Mouse (Mus musculus): ENCODE measurements at regions not wholly inside any gene's neighbourhood (a gene's known extent, or its start where the extent isn't known, plus 50 kb on each side); places are given as distances from the start of the nearest gene placed in this dataset.
A peak's percentile ranks its signal among the peaks of the same experiment; 100 is the strongest.

DNA sequence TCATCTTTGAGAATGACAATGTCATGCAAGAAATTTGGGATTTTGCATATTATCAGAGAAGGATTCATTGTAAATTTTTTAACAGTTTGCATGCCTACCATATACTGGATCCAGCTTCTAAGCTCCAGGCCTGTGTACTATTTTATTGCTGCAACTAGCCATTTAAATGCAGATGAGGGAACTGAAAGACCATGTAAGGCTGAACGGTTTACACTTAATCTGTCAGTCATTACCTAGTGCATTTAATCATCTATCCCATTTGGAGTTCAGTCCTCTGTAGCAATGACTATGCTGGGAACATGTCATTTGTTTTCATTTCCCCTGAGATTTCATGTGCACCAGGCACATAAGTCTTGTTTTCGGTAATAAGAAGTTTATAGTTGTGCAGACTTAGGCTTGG is 631.8 kb upstream of the Gm21961 start:
- DNase-seq (ENCODE audit: low spot score in 2 of 2) = no peak

DNA sequence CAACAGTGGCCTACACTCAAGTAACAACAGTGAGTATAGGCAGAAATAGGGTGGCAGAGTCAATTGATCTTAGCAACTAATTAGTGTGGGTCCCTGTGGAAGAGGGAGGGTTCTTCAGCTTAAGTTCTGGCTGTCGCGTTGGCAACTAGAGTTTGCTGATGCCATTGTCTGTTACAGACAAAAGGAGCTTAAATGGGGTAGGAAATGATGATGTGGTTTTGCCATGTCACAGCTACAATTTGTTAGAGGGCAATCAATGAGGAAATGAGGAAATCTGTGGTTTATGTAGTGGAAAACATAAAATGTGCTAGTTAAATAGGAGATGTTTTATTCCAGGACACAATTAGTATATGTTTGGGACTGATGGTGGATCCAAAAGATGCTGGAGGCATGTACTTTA is 624.8 kb upstream of the Gm21961 start:
- DNase-seq (ENCODE audit: low spot score in 2 of 2) = no peak

DNA sequence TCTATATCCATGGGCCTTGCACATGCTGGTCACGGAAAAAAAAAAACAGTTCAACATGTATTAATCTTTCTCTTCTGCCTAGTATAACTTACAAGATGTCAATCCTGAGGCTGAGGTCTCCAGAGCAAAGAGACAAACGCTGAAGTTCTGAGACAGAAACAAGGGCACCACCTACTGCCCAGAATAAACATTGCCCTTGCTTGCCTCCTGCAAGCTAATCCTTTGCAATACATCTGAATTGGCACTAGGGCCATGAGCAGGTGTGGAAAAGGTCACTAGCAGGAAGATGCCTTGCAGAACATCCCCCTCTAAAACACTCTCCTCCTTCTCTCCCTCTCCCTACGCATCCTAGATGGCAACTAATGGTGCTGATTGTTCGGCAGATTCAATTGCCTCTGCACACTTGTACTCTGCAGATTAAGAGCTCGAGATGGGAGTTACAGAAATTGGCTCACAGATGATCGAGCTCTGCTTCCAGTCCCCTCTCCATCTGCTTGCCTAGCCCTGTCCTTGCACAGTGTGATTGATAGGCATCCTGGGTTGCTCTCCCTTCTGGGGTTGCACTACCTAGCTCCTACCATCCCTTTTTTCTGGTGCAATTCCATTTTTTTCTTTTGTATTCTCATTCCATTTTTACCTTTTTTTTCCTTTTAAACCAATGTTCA is 622.9 kb upstream of the Gm21961 start:
- DNase-seq (ENCODE audit: low spot score in 2 of 2) = peak; percentile 75 to 80

DNA sequence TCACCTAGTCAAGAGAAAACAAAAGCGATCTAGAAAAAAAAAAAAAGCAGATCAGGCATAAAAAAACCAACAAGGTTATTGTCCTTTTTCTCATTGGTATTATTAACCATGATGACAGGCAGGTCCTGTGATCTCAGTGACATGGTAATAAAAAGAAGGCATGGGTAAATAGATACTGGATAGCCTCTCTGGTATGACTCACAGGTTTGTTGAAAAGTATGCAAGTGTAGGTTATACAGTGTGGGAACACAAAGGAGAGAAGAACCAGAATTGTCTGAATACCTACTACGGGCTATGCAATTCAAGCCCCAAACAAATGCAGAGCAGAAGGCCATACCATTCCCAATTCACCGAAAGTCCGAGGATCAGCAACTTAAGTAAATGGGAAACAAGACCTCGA is 617.7 kb upstream of the Gm21961 start:
- DNase-seq (ENCODE audit: low spot score in 2 of 2) = no peak

DNA sequence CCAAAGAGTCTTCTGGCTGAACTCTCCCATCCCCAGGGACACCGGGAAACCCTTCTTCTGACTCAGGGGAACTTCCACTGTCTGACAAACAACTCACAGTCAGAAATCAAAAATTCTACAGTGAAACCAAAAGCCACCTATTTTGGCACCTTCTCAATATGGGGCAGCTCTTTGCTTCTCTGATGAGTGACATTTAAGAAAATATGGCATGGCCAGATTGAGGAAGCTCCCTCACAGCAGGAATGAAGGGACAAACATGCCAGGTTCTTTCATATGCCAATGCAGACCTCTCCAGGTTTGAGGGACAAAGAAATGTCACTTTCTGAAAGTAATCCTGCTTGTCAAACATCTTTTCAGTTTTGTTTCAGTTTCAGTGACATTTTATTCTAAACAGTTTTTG is 615.8 kb upstream of the Gm21961 start:
- DNase-seq (ENCODE audit: low spot score in 2 of 2) = no peak

DNA sequence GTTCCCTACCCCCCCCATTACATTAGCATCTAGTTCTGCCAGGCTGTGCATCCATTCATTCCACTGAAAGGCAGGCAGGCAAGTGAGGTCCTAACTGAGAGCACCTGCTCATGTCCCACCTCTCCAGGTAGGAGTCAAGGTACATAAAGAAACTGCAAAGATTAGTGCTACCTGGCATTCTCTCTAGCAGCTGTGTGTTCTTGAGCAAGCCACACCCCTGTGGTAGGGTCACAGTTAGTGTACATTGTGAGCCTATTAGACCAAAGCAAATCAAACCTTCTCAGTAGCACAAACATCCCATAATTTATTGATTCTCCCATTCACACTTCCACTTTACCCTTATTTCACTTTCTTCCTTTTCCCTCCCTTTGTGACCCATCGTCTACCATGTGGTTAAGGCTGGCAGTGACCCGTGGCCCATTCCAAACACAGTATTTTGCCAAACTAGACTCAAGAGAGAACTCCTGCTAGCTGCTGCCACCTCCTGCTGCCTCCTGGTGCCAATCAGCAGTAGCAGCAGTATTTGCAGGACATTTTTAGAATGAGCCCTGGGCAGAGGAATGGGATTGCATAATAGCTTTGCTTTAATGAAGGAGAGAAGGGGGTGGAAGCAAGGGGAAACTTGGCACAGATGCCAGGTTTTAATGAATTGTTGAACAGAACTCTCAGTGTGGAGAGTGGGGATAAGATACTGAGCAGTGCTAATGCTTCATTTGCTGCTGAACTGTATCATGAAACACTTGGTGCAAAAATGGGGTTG is 578.2 kb upstream of the Gm21961 start:
- peak; percentile 55 to 62 for DNase-seq (ENCODE audit: low spot score in 2 of 2)

DNA sequence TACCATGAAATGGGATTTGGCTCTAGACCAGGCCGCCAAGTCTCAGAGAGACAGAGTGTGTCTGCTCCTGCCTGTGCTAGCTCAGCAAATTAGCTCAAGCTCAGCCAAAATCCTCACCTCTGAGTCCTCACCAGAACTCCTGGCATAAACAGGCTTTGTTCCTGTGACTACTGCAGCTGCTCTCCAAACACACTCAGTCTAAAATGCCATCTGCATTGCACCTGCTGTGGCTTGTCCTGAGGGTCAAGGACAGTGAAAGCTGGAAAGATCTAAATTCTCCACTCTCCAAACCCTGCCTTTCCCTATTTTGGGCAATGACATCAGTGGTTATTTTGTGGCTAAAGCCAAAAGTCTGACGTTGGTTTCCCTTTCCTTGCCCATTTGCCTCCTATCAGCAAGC is 570.9 kb upstream of the Gm21961 start:
- no peak for DNase-seq (ENCODE audit: low spot score in 2 of 2)

DNA sequence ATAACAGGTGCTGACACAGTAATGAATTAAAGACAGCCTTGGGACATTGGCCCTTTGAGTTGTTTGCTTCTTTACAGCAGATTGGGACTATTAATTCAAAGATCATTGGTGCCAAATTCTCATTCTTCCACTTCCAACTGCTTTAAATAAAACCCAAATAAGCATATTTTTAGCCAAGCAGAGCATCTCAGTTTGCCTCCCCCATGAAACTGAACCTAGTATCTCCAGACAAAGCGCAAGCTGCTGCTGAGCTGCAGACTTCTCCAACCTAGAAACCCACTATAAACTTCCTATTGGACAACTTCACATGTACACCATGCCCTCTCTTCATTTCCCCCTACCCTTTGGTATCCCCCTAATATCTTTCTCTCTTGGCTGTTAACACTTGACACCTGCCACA is 564.6 kb upstream of the Gm21961 start:
- DNase-seq (ENCODE audit: low spot score in 2 of 2) = no peak

DNA sequence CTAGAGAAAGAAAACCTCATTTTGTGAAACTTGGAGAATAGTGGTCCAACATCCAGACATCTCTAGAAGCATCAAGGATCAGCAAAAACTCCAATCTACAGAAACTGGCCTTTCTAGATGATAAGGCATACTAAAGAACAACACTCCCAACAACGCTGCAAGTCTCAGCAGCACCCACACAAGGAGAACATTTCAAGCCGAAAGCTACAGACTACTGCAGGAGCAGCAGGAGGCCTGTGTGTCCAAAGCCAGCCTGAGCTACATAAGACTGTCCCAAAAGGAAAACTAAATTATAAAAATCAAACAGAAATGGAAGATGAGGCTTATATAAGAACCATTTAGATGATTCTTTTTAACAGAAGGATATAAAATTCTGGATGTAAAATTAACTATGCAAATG is 553.2 kb upstream of the Gm21961 start:
- no peak for DNase-seq (ENCODE audit: low spot score in 2 of 2)

DNA sequence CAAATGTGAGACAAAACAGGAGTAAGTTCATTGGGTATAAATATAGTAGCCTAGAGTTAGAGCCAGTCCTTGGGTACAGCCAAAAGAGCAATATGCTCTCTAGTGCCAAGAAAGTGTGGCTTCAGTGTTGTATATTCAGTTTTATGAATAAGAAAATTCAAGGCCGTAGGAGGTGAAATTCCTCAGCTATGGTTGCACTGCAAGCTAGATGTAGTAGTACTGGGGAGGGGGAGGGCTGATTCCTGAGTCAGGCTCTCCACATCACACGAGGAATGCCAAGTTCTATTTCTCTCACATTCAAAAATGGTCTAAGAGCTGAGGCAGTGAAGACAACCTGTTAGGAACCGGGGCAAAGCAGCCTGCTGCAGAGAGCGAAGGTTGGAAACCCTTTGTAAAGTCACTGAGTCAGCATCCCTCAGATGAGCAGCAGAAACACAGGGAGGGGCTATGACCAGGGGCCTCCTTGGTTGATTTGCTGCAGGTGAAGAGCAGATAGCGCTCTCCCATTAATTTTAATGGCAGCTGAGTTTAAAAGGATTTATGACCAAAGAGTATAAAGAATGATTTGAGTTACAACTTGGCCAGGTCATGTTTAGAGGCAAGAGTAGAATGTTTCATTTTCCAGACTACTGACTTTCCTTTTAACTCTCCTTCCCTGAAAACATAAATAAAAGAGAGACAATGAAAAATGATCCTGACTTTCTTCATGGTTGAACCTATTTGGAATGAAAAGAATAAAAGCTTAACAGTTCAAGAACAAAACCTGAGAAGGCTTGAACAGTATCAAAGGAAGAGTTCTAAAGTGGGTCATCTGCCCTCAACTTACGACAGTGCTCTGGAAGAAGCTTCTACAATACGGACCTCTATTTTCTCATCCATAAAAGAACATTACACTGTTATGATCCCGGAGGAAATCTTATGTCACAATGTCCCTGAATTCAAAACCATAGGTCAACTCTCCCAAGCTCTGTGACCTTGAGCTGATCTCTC is 543.4 kb upstream of the Gm21961 start:
- no peak for DNase-seq (ENCODE audit: low spot score in 2 of 2)

DNA sequence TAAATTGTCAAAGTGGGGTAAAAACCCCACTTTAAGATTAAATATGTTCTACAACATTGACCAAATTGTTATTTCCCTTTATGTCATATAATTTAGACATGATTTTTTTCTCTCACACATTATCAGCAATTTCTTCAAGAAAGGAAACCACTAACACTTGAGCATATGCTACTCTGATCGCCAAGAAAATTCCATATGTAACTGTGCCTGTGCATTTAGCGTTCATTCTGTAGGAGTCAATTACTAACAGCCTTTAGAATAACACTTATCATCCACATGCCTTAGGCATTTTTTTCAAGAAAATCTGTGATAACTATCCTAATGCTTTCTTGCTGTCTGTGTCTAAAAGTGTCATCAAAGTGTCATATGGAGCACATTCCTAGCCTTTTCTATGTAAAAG is 534.3 kb upstream of the Gm21961 start:
- no peak for DNase-seq (ENCODE audit: low spot score in 2 of 2)

DNA sequence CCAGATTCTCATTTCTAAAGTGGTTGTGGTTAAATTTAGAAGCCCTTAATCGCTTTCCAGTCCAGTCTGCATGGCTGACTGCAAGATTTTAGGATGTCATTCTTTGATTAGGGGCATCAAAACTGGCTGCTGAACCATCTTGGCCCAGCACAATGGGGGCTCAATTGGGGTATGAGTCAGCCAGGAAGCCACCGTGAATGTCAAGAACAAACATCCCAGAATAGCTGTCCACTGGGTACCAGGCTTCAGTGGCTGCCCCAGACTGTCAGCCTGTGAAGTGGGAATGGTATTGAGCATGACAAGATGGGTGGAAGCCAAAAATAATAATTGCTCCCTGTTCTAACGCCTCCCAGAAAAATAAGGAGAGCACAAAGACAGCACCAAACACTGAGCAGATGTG is 520.9 kb upstream of the Gm21961 start:
- no peak for DNase-seq (ENCODE audit: low spot score in 2 of 2)

DNA sequence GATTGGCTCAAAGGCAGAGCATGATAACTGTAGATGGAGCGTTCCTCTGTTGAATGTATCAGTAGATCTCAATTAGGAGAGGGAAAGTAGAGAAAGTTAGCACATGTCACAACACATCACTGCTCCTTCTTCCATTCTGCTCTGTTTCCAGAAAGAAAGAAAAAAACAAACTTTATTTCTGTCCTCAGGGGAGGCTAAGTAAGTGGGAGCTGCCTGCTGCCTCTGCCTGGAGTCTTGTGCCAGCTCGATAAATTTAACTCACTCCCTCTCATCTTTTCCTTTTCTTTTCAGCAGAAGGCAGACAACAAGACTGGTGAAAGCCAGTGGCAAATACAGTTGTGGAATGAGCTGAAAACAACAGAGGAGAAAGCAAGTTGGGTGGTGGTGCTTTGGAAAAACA is 517.5 kb upstream of the Gm21961 start:
- no peak for DNase-seq (ENCODE audit: low spot score in 2 of 2)

DNA sequence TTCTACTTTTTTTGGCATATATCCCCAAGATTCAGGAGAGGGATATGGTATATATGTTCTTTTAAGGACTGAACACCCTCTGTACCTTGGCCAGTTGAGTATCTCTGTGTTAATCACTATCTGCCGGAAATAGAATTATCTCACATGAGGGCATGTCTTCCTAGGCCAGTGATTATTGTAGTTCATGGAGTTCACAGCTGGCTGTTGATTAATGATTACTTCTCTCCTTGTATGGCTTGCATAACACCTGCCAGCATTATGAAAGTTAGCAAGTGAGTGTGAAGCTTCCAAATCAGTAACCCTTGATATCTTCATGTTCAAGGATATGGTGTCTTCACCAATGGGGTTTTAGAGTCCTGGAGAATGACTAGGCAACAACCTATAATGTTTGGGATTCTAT is 488.0 kb upstream of the Gm21961 start:
- DNase-seq (ENCODE audit: low spot score in 2 of 2) = no peak

DNA sequence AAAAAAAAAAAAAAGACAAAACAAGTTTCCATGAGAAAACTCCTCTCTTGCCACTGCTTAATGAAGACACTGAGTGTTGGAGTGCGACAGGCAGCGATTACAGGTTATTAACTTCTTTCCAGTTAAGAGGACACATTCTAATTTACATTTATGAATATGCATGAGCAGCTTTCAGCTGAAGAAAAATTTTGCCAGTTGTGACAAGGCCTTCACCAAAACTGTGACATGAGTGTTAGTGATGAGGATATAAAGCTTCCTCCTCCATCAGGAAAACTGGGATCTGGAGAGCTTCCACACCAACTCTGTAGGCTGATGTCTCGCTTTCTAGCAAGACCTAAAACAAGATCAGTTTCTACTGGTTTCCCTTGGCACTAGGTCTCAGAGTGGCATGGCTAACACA is 464.2 kb upstream of the Gm21961 start:
- DNase-seq (ENCODE audit: low spot score in 2 of 2) = no peak

DNA sequence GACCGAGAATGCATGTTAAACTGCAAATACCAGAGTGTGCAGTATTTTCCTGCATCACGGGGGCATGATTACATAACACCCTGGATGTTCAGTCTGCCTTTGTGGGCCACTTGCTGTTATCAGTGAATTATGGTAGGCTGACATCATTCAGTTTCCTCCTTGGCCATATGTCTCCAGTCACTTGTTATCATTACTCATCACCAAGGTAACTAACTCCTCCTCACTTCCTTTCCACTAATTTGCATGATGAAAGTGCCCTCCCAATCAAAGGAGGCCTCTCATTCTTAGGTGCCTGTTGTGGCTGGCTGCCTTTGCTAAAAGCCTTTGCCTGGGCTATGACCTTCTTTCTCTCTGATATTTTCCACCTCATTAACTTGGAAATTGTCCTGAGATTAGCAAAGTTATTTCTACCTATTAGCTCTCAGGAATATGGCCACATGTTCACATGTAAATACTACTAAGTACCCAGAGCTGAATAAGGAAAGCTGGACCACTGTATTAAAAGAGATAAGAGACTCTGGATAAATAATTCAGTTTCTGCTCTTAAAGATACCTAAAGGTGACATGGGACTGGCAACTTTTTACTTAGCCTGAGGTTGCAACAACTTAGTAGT is 440.6 kb upstream of the Gm21961 start:
- no peak for DNase-seq (ENCODE audit: low spot score in 2 of 2)

DNA sequence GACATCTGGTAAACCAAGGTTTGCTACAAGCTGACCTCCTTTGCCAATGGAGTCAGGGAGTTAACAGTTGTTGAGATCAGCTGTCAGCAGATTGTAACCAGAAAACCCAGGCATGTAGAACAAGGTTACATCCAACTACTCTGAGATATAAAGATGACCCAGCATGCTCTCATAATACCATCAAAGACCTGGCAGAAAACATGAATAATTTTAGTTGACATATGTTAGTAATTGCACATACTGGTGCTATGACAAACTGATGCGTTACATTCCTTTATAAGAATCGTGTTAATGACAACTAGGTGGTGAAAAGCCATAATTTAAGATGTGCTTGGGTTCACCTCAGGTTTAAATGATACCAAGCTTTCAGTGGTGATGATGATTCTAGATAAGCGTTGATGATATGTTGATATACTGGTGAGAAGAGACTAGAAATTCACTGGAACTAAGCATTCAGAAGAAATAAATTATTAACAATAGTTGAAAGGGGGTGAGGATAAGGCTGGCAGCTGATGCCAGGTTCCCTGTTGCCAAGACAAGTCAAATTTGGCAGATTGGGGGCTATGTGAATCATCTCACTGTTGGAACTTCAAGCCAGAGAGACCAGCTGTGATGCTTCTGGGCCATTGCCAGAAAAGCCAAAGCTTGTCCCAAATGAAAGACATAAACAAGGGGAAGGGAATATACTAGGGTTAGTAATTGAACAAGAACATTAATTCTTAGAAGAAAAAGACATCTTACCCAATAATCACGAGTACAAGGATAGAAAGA is 437.7 kb upstream of the Gm21961 start:
- DNase-seq (ENCODE audit: low spot score in 2 of 2) = peak; percentile 53 to 62

DNA sequence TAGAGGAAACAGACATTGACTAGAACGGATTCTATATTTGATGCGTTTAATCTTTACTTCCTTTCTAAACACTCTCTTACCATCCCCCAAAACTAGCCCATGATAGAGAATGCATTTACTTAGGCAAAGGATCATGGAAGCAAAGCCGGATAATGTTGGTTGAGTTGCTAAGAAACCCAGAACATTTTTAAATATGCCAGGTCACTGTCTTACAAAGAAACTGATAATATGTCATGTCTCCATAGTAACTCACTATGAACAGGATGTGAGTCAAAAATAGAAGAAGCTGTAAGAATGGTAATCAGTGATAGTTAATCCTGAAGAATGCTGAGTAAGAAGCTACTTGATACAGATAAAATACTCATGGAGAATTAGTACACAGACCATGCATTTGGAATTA is 405.0 kb upstream of the Gm21961 start:
- DNase-seq (ENCODE audit: low spot score in 2 of 2) = no peak

Measured in layer of hippocampus, postnatal 10 days (tissue).